Mouse (Mus musculus): ENCODE results near the gene Mamstr. TPM values are rescaled to one million over a fixed set of nuclear protein-coding genes. Genes with fewer than 3 reads are reported as not detected.
"Not testable (repeated sequence)": the region's sequence is repeated elsewhere in the genome, so short reads cannot be mapped to it uniquely, and the experiment has no call there.

Mamstr gene
- polyA plus RNA-seq, 1 experiment: 2.5 TPM

DNA sequence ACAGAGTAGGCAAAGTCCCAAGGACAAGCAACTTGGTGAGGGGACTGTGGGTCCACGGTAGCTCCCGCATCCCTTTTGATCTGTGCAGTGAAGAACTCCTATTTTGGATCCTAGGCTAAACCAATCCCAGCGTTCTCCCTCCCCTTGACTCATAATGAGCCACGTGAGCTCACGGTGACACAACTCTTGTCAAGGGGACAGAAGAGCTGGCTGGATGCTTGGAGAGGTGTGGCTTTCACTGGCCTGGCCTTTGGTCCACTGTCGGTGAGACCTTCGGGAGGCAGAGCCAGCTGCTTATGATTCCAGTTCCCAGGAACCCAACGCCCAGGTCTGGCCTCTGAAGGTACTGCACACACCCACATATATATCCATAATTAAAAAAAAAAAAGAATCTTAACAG, 9.6 kb downstream of the Mamstr start:
- H3K27ac ChIP-seq (ENCODE audit: insufficient read depth, low read length): no peak overlapping the region
- WGBS: 89% methylated on average over 8 of the region's 8 CpGs
- no peaks in the 10 kb centered on the region for H3K36me3 ChIP-seq (ENCODE audit: control insufficient read depth, insufficient read depth, low read length)
- H3K27me3 ChIP-seq (ENCODE audit: control insufficient read depth, insufficient read depth, low read length): no peaks in the 10 kb centered on the region
- DNase-seq (ENCODE audit: low read depth in 1 of 2, low spot score in 2 of 2): no peak
- H3K4me1 ChIP-seq (ENCODE audit: control insufficient read depth, insufficient read depth, insufficient read length): no peaks in the 10 kb centered on the region
- no peak for TF ChIP-seq CTCF (IDR thresholded peaks at IDR 0.05; ENCODE audit: extremely low read depth, insufficient read depth, insufficient read length, insufficient replicate concordance)
- TF ChIP-seq POLR2A (IDR thresholded peaks at IDR 0.05; ENCODE audit: low read depth, low read length): no peak
- H3K4me3 ChIP-seq (ENCODE audit: extremely low read depth, insufficient read depth, insufficient read length): no peak overlapping the region

DNA sequence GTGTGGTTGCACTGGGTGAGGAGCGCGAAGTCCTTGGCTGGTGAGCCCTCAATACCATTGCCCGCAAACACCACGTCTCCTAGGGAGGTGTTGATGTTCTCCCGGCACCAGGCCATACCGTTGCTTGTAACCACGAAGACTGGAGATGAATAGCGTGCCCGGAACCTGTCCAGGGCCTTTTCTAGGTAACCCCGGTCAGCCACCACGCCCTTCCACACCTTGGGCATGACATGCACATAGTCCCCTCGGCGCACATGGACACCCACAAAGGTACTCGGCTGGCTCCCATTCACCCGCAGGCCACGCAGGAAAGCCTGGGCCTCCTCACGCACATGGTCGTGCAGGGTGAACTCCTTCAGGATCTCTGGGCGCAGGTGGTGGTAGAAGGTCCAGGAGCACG, 10.7 kb downstream of the Mamstr start:
- 90% methylated on average over 20 of the region's 20 CpGs for WGBS
- not testable (repeated sequence) for H3K4me3 ChIP-seq (ENCODE audit: extremely low read depth, insufficient read depth, insufficient read length); H3K36me3 ChIP-seq (ENCODE audit: control insufficient read depth, insufficient read depth, low read length); H3K4me1 ChIP-seq (ENCODE audit: control insufficient read depth, insufficient read depth, insufficient read length); H3K27me3 ChIP-seq (ENCODE audit: control insufficient read depth, insufficient read depth, low read length); DNase-seq (ENCODE audit: low read depth in 1 of 2, low spot score in 2 of 2); H3K27ac ChIP-seq (ENCODE audit: insufficient read depth, low read length)

GRCm38 (mm10) chr7:45654424-45655047, 14.8 kb downstream of the Mamstr start:
- no peaks in the 10 kb centered on the region for H3K36me3 ChIP-seq (ENCODE audit: control insufficient read depth, insufficient read depth, low read length)
- no peaks in the 10 kb centered on the region for H3K27me3 ChIP-seq (ENCODE audit: control insufficient read depth, insufficient read depth, low read length)
- WGBS: 69% methylated on average over 17 of the region's 17 CpGs
- DNase-seq (ENCODE audit: low read depth in 1 of 2, low spot score in 2 of 2): no peak
- H3K4me1 ChIP-seq (ENCODE audit: control insufficient read depth, insufficient read depth, insufficient read length): no peaks in the 10 kb centered on the region
- no peak overlapping the region; the same call in 1 of the 2 replicates for H3K4me3 ChIP-seq (ENCODE audit: extremely low read depth, insufficient read depth, insufficient read length)
- H3K27ac ChIP-seq (ENCODE audit: insufficient read depth, low read length): no peak overlapping the region
- TF ChIP-seq CTCF (IDR thresholded peaks at IDR 0.05; ENCODE audit: extremely low read depth, insufficient read depth, insufficient read length, insufficient replicate concordance) (no peak), POLR2A (IDR thresholded peaks at IDR 0.05; ENCODE audit: low read depth, low read length) (no peak)

DNA sequence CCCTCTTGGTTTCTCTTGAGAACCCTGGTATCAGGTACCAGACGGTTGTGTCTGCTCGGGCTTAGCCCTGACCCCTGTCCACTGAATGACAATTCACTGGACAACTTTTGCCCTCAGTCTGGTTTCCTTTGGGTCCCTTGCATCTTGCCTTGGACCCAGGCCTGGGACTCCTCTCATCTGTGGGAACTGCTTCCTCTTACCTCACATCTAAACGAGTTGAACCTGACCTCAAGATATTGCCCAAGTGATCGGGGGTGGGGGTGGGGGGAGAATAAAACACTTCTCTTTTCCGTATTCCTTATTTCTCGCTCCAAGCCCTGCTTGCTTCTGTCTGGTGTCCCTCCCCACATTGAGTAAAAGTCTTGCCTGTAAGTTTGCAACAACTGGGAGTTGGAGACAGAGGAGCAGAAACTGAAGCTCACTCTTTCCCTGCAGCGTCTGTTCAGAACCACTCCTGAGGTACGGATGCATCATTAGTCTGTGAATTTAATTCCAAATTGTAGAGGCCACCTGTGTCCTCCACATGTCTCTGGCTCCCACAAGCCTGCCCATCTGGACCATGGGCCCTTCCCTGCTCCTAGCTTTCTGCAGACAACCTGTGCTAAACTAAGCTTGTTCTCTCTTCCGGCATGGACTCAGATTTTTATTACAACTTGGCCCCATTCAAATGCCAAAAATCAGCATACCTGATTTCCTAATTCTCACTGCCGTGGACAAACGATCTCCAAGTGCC, 21.1 kb downstream of the Mamstr start:
- no peak for TF ChIP-seq POLR2A (IDR thresholded peaks at IDR 0.05; ENCODE audit: low read depth, low read length)
- TF ChIP-seq CTCF (IDR thresholded peaks at IDR 0.05; ENCODE audit: extremely low read depth, insufficient read depth, insufficient read length, insufficient replicate concordance): no peak
- no peak for DNase-seq (ENCODE audit: low read depth in 1 of 2, low spot score in 2 of 2)
- no peak overlapping the region for H3K27ac ChIP-seq (ENCODE audit: insufficient read depth, low read length)
- no peaks in the 10 kb centered on the region for H3K36me3 ChIP-seq (ENCODE audit: control insufficient read depth, insufficient read depth, low read length)
- WGBS: 58% methylated on average over 11 of the region's 11 CpGs
- H3K27me3 ChIP-seq (ENCODE audit: control insufficient read depth, insufficient read depth, low read length): no peaks in the 10 kb centered on the region
- no peak overlapping the region for H3K4me3 ChIP-seq (ENCODE audit: extremely low read depth, insufficient read depth, insufficient read length)
- H3K4me1 ChIP-seq (ENCODE audit: control insufficient read depth, insufficient read depth, insufficient read length): no peaks in the 10 kb centered on the region

DNA sequence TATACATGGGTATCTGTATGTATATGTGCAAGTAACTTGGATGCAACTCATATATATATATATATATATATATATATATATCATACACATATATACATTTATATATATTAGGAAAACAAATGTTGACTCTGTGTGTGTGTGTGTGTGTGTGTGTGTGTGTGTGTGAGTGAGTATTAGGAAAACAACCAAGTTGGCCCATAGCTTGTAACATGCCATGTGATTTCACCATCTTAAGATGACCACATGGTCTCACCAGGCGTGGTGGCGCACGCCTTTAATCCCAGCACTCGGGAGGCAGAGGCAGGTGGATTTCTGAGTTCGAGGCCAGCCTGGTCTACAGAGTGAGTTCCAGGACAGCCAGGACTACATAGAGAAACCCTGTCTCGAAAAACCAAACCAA, 21.9 kb downstream of the Mamstr start:
- not testable (repeated sequence) for H3K27me3 ChIP-seq (ENCODE audit: control insufficient read depth, insufficient read depth, low read length); DNase-seq (ENCODE audit: low read depth in 1 of 2, low spot score in 2 of 2); H3K4me1 ChIP-seq (ENCODE audit: control insufficient read depth, insufficient read depth, insufficient read length); H3K27ac ChIP-seq (ENCODE audit: insufficient read depth, low read length); H3K4me3 ChIP-seq (ENCODE audit: extremely low read depth, insufficient read depth, insufficient read length); H3K36me3 ChIP-seq (ENCODE audit: control insufficient read depth, insufficient read depth, low read length)
- WGBS: 87% methylated on average over 6 of the region's 6 CpGs

GRCm38 (mm10) chr7:45665303-45666138, 25.7 kb downstream of the Mamstr start:
- no peak overlapping the region for H3K4me3 ChIP-seq (ENCODE audit: extremely low read depth, insufficient read depth, insufficient read length)
- H3K36me3 ChIP-seq (ENCODE audit: control insufficient read depth, insufficient read depth, low read length): no peaks in the 10 kb centered on the region
- DNase-seq (ENCODE audit: low read depth in 1 of 2, low spot score in 2 of 2): no peak
- H3K4me1 ChIP-seq (ENCODE audit: control insufficient read depth, insufficient read depth, insufficient read length): no peaks in the 10 kb centered on the region
- 74% methylated on average over 13 of the region's 13 CpGs for WGBS
- H3K27ac ChIP-seq (ENCODE audit: insufficient read depth, low read length): no peak overlapping the region
- no peaks in the 10 kb centered on the region for H3K27me3 ChIP-seq (ENCODE audit: control insufficient read depth, insufficient read depth, low read length)
- TF ChIP-seq CTCF (IDR thresholded peaks at IDR 0.05; ENCODE audit: extremely low read depth, insufficient read depth, insufficient read length, insufficient replicate concordance): no peak

DNA sequence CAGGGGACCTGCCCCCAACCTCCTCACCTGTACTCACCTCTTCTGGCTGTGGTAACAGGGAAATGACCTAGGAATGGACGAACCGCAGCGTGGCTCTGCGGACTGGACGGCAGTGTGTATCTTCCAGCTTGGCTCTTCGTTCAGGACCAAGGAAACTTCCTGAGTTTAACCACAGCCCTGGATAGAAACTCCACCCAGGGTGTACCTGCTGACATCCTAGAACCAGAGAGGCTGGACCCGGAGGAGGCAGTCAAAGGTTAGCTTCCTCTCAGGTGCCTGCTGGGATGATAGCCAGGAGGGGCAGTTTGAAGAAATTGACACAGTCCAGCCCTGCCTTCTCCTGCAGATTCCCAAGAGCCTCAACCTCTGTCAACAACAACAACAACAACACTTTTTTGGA, 26.4 kb downstream of the Mamstr start, which contains the start of gene Fut2:
Fut2 (minus strand) TSS at position 234 of the 400 bp plus-strand sequence.
- Histone ChIP-seq H3K4me3 (ENCODE audit: extremely low read depth, insufficient read depth, insufficient read length) (no peak within 1 kb of the TSS), H3K27me3 (ENCODE audit: control insufficient read depth, insufficient read depth, low read length) (no peaks in the 10 kb centered on the region), H3K4me1 (ENCODE audit: control insufficient read depth, insufficient read depth, insufficient read length) (no peaks in the 10 kb centered on the region), H3K27ac (ENCODE audit: insufficient read depth, low read length) (no peak within 1 kb of the TSS), H3K36me3 (ENCODE audit: control insufficient read depth, insufficient read depth, low read length) (no peaks in the 10 kb centered on the region)
- 83% methylated on average over 7 of the region's 7 CpGs for WGBS
- DNase-seq (ENCODE audit: low read depth in 1 of 2, low spot score in 2 of 2): no peak
- no peak for TF ChIP-seq CTCF (IDR thresholded peaks at IDR 0.05; ENCODE audit: extremely low read depth, insufficient read depth, insufficient read length, insufficient replicate concordance)
- no peak for TF ChIP-seq POLR2A (IDR thresholded peaks at IDR 0.05; ENCODE audit: low read depth, low read length)
